Mouse (Mus musculus) heart, adult 2 months (tissue): ENCODE data around the gene Slc9a2.

ENCODE experiments used
- CTCF ChIP-seq: fragments of 200-600 bp; IDR thresholded peaks from 2 replicates; pipeline ENCODE4 v1.8.1; 2022; ENCODE audit warnings: antibody characterized with exemption, mild to moderate bottlenecking, moderate library complexity
- POLR2A ChIP-seq: fragments of 200-500 bp; IDR thresholded peaks from 2 replicates; pipeline ENCODE4 v1.6.1; 2011; ENCODE audit warnings: mild to moderate bottlenecking, low read depth, low read length, control low read depth; ENCODE audit not compliant: insufficient read depth

GRCm38 (mm10) chr1:40759751-40760445, 79.5 kb downstream of the Slc9a2 start:
- TF ChIP-seq CTCF = no peak
- no peak for TF ChIP-seq POLR2A
